Mouse (Mus musculus): ENCODE data around the gene Traf2.

The Traf2 gene

GRCm38 (mm10) chr2:25545996-25546810 lies 537 bp downstream of the Traf2 start:
- no peak for DNase-seq (ENCODE audit: low spot score in 2 of 2)

DNA sequence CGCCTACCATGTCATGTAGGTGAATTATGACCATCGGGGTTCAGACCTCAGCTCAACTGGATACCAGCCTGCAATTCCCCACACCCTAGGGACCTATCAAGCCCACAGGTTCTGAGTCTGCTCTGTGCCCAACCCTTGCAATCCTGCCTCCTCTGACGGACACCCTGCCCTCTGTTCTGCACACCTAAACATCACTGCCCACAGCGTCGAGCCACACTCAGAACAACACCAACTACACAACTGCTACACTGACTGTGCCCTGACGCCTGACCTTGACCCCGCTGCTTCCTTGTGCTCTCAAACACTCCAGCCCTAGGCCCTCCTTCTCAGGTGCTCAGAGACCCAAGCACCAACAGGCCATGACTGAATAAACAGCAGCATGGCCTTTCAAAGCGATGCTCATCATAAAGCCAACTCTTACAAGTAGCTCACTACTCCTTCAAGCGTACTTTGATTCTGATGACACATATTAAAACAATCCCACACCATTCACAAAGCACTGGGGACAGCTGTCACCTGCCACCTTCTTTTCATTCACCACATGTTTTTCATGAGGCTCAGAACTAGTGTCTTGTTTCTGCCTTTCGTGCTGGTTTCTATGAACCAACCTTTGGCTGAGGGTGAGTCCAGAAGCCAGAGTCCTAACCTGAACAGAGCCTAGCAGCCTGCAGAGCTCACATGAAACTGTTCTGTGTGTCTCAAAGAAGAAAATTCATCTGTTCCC lies 4.9 kb downstream of the Traf2 start:
- DNase-seq (ENCODE audit: low spot score in 2 of 2) = no peak

- no peak for DNase-seq (ENCODE audit: low spot score in 2 of 2)
These were observed 6.2 kb downstream of the Traf2 start for GRCm38 (mm10) chr2:25540541-25540948.

- DNase-seq (ENCODE audit: low spot score in 2 of 2) = no peak
These were observed 10.2 kb downstream of the Traf2 start for GRCm38 (mm10) chr2:25536531-25536930.

- no peak for DNase-seq (ENCODE audit: low spot score in 2 of 2)
These were observed 11.9 kb downstream of the Traf2 start for GRCm38 (mm10) chr2:25534866-25535182.

GRCm38 (mm10) chr2:25534178-25534865 lies 12.4 kb downstream of the Traf2 start:
- DNase-seq (ENCODE audit: low spot score in 2 of 2) = peak in 1 of 2 experiments; percentile 32

GRCm38 (mm10) chr2:25533707-25534106 lies 13.0 kb downstream of the Traf2 start:
- no peak for DNase-seq (ENCODE audit: low spot score in 2 of 2)

- DNase-seq (ENCODE audit: low spot score in 2 of 2) = no peak
These were observed 20.0 kb downstream of the Traf2 start for GRCm38 (mm10) chr2:25526510-25527302.

GRCm38 (mm10) chr2:25509912-25510311 lies 36.8 kb downstream of the Traf2 start:
- no peak for DNase-seq (ENCODE audit: low spot score in 2 of 2)

DNA sequence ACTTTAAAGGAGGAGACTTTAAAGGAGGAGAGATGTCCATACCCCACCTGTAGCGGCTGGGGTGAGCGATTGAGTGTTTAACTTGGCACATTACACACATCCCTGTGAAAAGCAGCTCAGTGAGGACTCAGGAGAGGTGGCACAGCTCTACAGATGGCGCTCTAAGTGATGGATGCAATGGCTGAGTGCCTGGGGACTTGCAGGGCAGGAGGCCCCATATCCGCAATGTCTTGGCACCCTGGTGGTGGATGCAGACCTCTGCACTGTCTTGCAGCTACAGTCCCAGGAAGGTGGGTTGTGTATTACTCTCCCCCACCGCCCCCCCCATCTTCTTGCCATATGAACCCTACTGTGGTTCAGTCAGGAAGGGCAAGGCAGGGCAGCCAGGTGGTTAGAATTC lies 39.8 kb downstream of the Traf2 start:
- no peak for DNase-seq (ENCODE audit: low spot score in 2 of 2)

GRCm38 (mm10) chr2:25505860-25506259 lies 40.9 kb downstream of the Traf2 start:
- DNase-seq (ENCODE audit: low spot score in 2 of 2) = no peak

DNA sequence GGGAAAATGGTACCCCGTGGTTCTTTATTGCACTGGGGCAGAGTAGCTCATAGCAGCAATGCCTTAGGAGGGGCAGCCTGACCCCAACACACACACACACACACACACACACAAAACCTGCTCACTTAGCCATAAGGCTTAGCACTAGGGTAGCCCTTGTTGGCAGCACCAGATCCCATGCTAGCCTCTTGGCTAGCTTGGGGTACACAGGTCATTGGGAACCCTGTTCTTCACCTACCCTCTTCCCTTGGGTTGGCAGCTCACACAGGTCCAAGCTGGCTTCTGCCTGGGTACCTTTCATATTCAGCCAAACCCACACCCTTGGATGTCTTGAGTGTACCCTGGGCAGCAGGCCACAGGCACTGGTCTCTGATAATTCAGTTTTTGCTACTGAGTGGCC lies 41.7 kb downstream of the Traf2 start:
- DNase-seq (ENCODE audit: low spot score in 2 of 2) = no peak

DNA sequence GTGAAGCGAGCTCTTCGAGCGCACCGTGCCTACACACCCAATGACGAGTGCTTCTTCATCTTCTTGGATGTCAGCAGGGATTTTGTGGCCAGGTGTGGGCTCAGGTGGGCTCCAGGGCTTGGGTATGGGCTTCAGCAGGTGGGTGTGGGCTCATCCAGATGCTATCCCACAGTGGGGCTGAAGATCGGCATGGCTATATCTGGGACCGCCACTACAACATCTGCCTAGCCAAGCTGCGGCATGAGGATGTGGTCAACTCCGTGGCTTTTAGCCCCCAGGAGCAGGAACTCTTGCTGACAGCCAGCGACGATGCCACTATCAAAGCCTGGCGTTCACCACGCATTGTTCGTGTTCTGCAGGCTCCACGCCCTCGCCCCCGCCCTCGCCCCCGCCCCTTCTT lies 42.2 kb downstream of the Traf2 start:
- DNase-seq (ENCODE audit: low spot score in 2 of 2) = no peak

GRCm38 (mm10) chr2:25502726-25503125 lies 44.0 kb downstream of the Traf2 start:
- DNase-seq (ENCODE audit: low spot score in 2 of 2) = no peak

DNA sequence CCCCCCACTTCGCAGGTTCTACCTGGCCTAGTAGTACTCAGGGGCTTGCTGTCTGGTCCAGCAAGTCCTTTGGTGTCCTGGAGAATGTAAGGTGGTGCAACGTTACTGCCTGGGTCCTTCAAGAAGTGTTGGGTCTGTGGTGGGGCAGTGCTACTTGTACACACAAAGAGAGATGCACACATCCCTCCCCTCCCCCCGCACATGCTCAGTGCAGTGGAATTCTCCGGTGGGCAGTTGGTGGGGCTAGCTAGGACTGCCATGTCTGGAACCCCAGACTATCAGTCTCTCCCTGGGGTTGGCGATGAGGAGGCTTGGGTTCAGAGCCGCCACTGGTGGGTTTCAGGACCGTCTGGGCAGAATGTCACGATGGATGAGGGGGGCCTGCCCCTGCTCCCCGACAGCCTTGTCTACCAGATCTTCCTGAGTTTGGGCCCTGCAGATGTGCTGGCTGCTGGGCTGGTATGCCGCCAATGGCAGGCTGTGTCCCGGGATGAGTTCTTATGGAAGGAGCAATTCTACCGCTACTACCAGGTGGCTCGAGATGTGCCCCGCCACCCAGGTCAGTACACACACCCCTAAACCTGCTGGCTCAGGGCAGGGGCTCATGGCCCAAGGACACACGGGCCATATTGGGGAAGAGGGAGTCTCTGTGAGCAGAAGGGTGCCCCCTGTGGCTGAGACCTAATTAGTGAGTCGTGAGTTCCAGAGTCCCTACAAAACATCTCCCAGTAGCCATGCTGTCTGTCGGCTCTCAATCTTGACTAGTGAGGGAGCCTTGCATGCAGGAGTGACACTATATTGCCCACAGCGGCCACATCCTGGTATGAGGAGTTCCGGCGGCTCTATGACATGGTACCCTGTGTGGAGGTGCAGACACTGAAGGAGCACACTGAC lies 44.9 kb downstream of the Traf2 start, which contains the start of gene C8g:
Gene C8g, minus strand, starts transcription at position 127 of the 894 bp plus-strand sequence.
- no peak for DNase-seq (ENCODE audit: low spot score in 2 of 2)

- peak; percentile 46 to 73 for DNase-seq (ENCODE audit: low spot score in 2 of 2)
These were observed 45.9 kb downstream of the Traf2 start, which contains the start of gene Fbxw5 for GRCm38 (mm10) chr2:25500576-25501405. TSS of gene Fbxw5 (plus strand) at chr2:25500750.

DNA sequence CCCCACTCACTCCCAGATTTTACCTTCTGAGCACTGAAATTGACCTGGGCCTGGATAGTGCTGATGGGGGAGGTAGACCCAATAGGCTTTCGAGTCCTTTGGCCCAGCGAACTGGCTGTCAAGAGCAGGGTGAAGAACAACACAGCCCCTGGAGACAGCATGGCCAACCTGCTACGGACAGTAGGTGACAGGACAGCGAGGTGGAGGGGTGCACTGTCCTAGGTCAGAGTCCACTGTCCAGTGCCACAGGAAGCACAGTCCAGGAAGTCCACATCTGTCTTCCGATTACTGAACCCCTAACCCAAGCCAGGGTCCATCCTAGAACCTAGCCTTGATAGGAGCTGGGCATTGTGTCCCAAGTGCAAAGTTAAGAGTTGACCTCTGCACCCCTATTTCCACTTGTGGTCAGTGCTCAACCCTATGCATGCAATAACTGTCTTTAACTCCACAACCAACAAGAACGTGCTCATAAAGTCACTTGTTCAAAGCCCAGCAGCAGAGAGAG lies 46.6 kb downstream of the Traf2 start:
- no peak for DNase-seq (ENCODE audit: low spot score in 2 of 2)

DNA sequence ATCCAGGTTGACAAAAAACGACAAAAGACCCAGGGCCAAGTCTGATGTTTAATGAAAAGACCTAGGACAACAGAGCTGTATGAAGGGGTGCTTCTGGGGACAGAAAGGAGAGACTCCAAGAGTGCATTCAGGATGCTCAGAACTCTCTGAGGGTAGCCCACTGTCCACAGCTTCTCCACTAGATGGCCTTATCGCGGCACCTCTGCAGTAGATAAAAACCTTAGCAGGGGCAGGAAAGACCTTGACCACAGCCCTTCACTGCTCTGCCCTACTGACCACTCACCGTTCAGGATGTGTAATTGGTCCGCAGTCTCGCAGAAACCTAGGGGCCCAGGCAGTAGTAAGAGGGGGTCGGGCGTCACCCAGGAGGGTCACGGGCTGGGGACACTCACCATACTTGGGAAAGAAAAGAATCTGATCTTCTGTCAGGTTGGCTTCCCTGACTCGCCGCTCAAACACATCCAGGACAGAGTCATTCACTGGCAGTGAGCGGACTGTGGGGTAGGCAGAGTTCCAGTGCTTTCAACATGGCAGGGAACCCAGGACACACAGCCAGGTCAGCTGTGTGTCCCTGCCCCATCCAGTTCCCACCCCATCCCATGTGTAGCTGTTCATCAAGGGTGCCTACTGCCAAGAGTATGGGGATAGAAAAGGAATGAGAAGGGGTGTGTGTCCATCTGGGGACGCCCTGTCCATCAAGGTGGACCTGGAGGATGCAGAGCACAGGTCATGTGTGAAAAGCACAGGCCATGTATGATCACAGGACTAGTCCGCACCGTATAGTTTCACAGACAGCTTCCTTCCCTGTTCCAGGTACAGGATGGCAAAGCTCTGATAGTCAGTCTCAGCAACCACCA lies 47.9 kb downstream of the Traf2 start:
- DNase-seq (ENCODE audit: low spot score in 2 of 2) = no peak

All from cerebellum, postnatal 4 days (tissue).